Mouse (Mus musculus) limb, embryonic 13.5 days (tissue): Measurements from ENCODE around the gene Atp1a4. TPM values are rescaled to one million over a fixed set of nuclear protein-coding genes. Genes with fewer than 3 reads are reported as not detected.
"Not testable (repeated sequence)": the region's sequence is repeated elsewhere in the genome, so short reads cannot be mapped to it uniquely, and the experiment has no call there.

Experiments
- ATAC-seq: fragments of 200-750 bp; cut with Nextera tagmentation; 2 replicates; pipeline ENCODE4 v1.8.0; 2017; ENCODE audit warnings: low read depth, moderate number of reproducible peaks, moderate TSS enrichment; ENCODE audit not compliant: low FRiP score
- H3K27ac ChIP-seq: fragments of 300-500 bp; sonication (generic); 2 replicates; pipeline ENCODE4 v1.5.1; 2015; ENCODE audit warnings: inconsistent platforms, mild to moderate bottlenecking, moderate library complexity
- H3K27me3 ChIP-seq: fragments of 300-500 bp; sonication (generic); 2 replicates; pipeline ENCODE4 v1.6.1; 2015; ENCODE audit warnings: mild to moderate bottlenecking, inconsistent platforms
- H3K36me3 ChIP-seq: fragments of 300-500 bp; sonication (generic); 2 replicates; pipeline ENCODE4 v1.6.1; 2015; ENCODE audit warnings: inconsistent platforms, mild to moderate bottlenecking, moderate library complexity
- H3K4me1 ChIP-seq: fragments of 300-500 bp; sonication (generic); 2 replicates; pipeline ENCODE4 v1.6.1; 2015; ENCODE audit warnings: inconsistent platforms
- H3K4me2 ChIP-seq: fragments of 300-500 bp; sonication (generic); replicated peaks from 2 replicates; pipeline ENCODE4 v1.6.1; 2015; ENCODE audit warnings: inconsistent platforms, mild to moderate bottlenecking, moderate library complexity
- H3K4me3 ChIP-seq: fragments of 300-500 bp; sonication (generic); 2 replicates; pipeline ENCODE4 v1.5.1; 2015; ENCODE audit warnings: moderate library complexity, mild to moderate bottlenecking, inconsistent platforms
- H3K9ac ChIP-seq: fragments of 300-500 bp; sonication (generic); 2 replicates; pipeline ENCODE4 v1.6.1; 2015; ENCODE audit warnings: mild to moderate bottlenecking, inconsistent platforms
- H3K9me3 ChIP-seq: fragments of 300-500 bp; sonication (generic); 2 replicates; pipeline ENCODE4 v1.6.1; 2016; ENCODE audit warnings: inconsistent platforms
- WGBS: fragments of 180-500 bp; shearing (Covaris S2); methylation state at CpG from one replicate; pipeline ENCODE4 v1.1.7; 2015; 5-methylcytosine and 5-hydroxymethylcytosine counted together
- polyA plus RNA-seq: library from polyadenylated mRNA; unstranded; fragments of >200 nt; fragmentation: Nextera tagmentation; extraction: Ambion mirVana; gene quantifications from 2 replicates; pipeline ENCODE4 v1.2.1, GENCODE M21; 2015

Gene Atp1a4
- polyA plus RNA-seq, 1 experiment from 2014 or later, result not detected

DNA sequence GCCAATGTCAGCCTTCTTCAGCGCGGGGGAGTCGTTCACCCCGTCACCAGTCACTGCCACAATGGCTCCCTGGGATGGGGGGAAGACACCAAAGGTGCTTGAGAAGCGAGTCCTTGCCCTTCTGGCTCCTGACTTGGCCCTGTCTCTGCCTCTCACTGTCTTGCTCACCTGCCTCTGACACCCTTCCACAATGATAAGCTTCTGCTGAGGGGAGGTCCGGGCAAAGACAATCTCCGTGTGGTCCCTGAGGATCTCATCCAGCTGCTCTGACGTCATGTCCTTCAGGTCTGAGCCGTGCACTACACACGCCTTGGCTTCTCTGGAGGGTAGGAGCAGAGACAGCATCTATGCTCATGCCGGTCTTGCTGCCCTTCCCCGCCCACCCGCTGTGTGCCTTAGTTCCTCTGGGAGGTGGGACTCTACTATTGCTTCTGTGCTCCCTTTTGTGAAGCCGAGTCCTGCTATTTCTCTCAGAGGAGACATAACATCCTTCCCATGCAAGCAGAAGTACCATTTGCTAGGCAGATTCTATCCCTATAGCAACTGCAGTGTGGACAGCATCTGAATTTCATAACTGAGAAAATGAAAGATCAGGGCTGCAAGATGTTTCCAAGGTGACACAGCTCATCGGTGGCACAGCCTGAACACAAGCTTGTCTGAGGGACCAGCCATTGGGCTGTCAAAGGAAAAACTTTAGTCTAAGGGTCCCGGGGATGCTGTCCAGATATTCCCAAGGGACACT, 21.7 kb upstream of the Atp1a4 start:
- no peaks in the 10 kb centered on the region for H3K36me3 ChIP-seq
- no peaks in the 10 kb centered on the region for H3K4me1 ChIP-seq
- no peak for ATAC-seq
- no peak overlapping the region for H3K9ac ChIP-seq
- no peak overlapping the region for H3K4me3 ChIP-seq
- no peak overlapping the region for H3K27ac ChIP-seq
- no peak overlapping the region for H3K4me2 ChIP-seq
- H3K9me3 ChIP-seq, result no peaks in the 10 kb centered on the region
- 85% methylated on average over 16 of the region's 16 CpGs for WGBS
- H3K27me3 ChIP-seq, result no peaks in the 10 kb centered on the region

DNA sequence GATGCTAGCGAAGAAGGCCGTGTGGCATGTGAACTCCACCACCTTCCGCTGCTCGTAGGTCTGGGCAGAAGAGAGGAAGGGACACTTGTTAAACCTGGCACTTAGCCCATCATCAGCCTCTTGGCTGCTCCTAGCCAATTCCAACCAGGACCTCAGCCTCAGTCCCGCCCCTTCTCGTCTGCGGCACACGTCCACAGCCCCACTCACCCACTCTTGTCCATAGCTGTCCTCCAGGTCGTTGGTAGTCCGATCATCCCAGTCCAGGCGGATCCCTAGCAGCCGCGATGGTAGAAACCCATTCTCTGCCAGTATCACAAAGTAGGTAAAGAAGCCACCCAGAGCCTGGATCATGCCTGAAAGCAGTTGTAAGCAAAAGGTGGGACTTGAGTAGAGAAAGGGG, 20.1 kb upstream of the Atp1a4 start:
- Histone ChIP-seq H3K27me3 (no peaks in the 10 kb centered on the region), H3K9ac (no peak overlapping the region), H3K4me1 (0 out of 2 replicates have a peak, but pooled peaks cover 5% of the 10 kb centered on the region), H3K9me3 (no peaks in the 10 kb centered on the region), H3K4me2 (no peak overlapping the region), H3K27ac (no peak overlapping the region), H3K4me3 (no peak overlapping the region), H3K36me3 (no peaks in the 10 kb centered on the region)
- no peak for ATAC-seq
- 93% methylated on average over 13 of the region's 13 CpGs for WGBS

DNA sequence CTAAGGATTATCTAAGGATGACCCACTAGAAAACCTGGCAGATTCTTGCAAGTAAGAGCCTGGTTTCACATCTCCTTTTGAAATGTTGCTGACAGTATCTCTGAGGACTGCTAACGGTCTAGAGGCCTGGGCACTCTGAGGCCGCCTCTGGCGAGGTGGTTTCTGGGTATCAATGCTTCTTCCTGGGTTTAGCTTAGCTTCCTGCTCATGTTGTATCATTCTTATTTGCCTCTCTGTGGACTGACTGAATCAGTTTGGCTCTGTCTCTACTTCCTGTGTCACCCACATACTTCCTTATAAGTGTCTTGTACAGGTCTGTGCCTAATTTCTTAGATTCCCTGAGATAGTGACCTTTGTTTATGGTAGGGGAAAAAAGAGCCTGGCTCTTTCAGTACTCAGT, 19.0 kb upstream of the Atp1a4 start:
- Histone ChIP-seq H3K27ac (no peak overlapping the region), H3K36me3 (no peaks in the 10 kb centered on the region), H3K9me3 (no peaks in the 10 kb centered on the region), H3K4me2 (no peak overlapping the region), H3K4me1 (0 out of 2 replicates have a peak, but pooled peaks cover 5% of the 10 kb centered on the region), H3K27me3 (no peaks in the 10 kb centered on the region), H3K9ac (no peak overlapping the region), H3K4me3 (no peak overlapping the region)
- no peak for ATAC-seq
- 68% methylated on average over 3 of the region's 3 CpGs for WGBS

DNA sequence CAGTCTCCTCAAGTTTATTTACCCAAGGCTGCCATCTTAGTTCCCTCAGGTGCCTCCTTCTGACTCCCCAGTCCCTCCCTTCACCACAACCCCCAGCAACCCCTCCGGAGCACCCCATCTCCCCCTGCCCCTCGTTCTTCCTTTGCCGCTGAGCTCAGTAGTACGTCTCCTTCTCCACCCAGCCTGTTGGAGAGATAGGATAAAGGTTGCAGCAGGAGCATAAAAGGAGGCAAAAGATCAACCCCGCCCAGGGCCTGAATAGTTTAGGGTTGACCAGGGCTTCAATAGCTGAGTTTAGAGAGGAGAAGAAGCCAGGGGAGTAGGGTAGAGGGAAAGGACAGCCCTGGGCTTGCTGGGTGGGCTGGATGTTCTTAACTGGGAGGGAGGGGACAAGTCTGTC, 16.3 kb upstream of the Atp1a4 start:
- Histone ChIP-seq H3K4me2 (no peak overlapping the region), H3K27ac (no peak overlapping the region), H3K9ac (no peak overlapping the region), H3K9me3 (no peaks in the 10 kb centered on the region), H3K4me1 (0 out of 2 replicates have a peak, but pooled peaks cover 5% of the 10 kb centered on the region), H3K4me3 (no peak overlapping the region), H3K36me3 (no peaks in the 10 kb centered on the region), H3K27me3 (no peaks in the 10 kb centered on the region)
- ATAC-seq, result no peak
- WGBS, result 79% methylated on average over 5 of the region's 5 CpGs

DNA sequence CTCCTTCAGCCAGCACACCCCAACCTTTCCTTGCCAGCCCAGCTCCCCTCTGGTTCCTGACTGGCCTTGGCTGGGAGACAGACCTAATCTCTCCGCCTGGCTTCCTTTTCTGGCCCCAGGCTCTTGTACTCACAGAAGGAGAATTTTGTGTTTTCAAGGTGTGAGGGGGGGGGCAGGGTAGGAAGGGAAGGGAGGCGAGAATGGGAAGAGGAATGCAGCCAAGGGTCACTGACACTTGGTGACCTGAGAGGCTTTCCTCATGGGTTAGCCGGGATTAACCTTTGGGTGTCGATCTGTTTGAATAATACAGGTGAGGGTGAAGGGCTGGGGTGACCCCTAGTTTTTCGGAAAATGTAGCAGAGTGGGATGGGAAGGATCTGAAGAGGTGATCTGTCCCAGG, 15.9 kb upstream of the Atp1a4 start:
- Histone ChIP-seq H3K4me3 (no peak overlapping the region), H3K27me3 (no peaks in the 10 kb centered on the region), H3K4me1 (0 out of 2 replicates have a peak, but pooled peaks cover 5% of the 10 kb centered on the region), H3K36me3 (no peaks in the 10 kb centered on the region), H3K9ac (no peak overlapping the region), H3K9me3 (no peaks in the 10 kb centered on the region), H3K27ac (no peak overlapping the region), H3K4me2 (no peak overlapping the region)
- WGBS, result 62% methylated on average over 5 of the region's 5 CpGs
- no peak for ATAC-seq

DNA sequence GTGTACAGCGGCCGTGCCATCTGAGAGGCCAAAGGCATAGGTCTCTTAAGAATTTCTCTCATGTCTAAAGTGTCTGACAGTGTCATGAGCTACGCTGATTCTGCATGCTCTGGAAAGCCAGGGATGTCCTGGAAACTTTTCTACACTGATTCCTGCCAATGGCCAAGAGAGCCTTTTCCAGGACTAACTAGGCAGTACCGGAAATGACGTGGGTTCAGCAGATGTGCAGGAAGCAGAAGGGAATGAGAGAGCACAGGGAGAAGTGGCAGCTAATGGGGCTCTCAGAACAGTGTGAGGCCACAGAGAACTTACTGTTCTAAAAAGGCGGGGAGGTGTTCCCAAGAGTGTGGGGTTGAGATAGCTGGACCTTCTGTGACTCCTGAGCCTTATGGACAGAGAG, 15.2 kb upstream of the Atp1a4 start:
- no peak for ATAC-seq

DNA sequence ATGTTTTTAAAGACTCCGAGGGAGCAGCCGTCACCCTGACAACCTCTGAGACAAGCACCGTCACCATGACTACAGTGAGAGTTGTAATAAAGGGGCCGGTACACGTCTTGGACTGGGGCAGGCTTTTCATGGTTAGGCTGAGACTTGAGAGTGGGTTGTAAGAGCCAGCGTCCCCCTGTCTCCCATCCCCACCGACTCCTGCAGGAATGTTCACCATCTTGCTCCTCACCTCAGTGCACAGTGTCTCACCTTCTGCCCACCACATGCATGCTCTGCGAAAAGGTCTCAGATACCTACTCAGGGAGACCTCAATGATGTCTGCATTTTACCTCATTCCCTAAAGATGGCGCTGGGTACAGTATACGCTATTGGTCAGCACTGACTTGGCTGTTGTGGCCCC, 13.6 kb upstream of the Atp1a4 start:
- Histone ChIP-seq H3K27me3 (no peaks in the 10 kb centered on the region), H3K4me3 (no peak overlapping the region), H3K9ac (no peak overlapping the region), H3K36me3 (no peaks in the 10 kb centered on the region), H3K9me3 (no peaks in the 10 kb centered on the region), H3K4me2 (no peak overlapping the region), H3K27ac (no peak overlapping the region), H3K4me1 (0 out of 2 replicates have a peak, but pooled peaks cover 5% of the 10 kb centered on the region)
- WGBS, result 74% methylated on average over 10 of the region's 10 CpGs
- 0 out of 2 replicates have a peak, but pooled peaks have one; percentile 36 for ATAC-seq

More for the DNA sequence above, 15.2 kb upstream of the Atp1a4 start:
- Histone ChIP-seq H3K4me2 (no peak overlapping the region), H3K9ac (no peak overlapping the region), H3K27me3 (no peaks in the 10 kb centered on the region), H3K4me1 (0 out of 2 replicates have a peak, but pooled peaks cover 5% of the 10 kb centered on the region), H3K36me3 (no peaks in the 10 kb centered on the region), H3K4me3 (no peak overlapping the region), H3K27ac (no peak overlapping the region), H3K9me3 (no peaks in the 10 kb centered on the region)
- 84% methylated on average over 6 of the region's 6 CpGs for WGBS

DNA sequence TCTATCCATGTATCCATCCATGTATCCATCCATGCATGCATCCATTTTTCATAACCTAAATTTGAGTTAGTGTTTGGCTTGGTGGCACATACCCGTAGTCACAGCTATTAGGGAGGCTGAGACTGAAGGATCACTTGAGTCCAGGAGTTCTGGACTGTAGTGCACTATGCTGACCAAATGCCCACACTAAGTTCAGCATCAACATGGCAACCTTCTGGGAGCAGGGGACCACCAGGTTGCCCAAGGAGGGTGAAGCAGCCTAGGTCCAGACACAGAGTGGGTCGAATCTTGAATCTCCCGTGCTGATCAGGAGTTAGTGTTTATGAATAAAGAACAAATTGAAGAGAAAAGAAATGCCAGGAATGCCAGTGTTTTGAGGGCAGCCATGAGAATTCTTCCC, 13.0 kb upstream of the Atp1a4 start:
- ATAC-seq, result no peak
- WGBS, result 92% methylated on average over 3 of the region's 3 CpGs
- Histone ChIP-seq H3K27ac (no peak overlapping the region), H3K9ac (no peak overlapping the region), H3K4me3 (no peak overlapping the region), H3K4me2 (no peak overlapping the region), H3K36me3 (no peaks in the 10 kb centered on the region), H3K9me3 (no peaks in the 10 kb centered on the region), H3K27me3 (no peaks in the 10 kb centered on the region), H3K4me1 (0 out of 2 replicates have a peak, but pooled peaks cover 5% of the 10 kb centered on the region)

DNA sequence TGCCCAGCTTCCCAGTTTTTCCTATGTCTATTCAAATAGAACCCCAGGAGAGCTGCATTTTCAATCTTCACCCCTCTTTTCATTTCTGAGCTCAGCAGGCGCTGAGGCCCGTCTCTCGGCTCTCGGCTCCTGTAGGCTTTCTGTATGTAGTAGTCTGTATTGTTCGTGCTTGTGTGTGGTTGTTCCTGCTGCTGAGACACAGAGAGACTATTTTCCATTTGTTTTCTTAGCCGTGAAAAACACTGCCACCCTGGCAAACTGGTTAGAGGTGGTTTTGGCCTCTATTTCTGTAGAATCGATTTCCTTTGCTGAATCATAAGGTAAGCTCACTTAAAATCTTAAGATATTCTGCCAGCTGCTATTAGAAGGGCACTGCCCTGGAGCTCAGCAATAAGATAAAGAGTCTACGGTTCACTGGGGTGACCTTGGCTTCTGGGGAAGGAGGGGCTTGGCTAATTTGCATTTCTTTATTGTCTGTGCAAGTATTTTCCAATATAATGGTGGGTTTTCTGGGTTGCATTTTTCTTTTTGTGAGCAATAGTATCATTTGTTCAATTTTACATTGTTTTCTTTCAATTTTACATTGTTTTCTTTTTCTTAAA, 3.4 kb upstream of the Atp1a4 start, which contains the start of gene Igsf8:
TSS of gene Igsf8 (plus strand) at position 165 of the 602 bp plus-strand sequence.
- H3K9me3 ChIP-seq, result no peaks in the 10 kb centered on the region
- H3K4me3 ChIP-seq, result no peak within 1 kb of the TSS
- H3K9ac ChIP-seq, result no peak within 1 kb of the TSS
- WGBS, result 73% methylated on average over 8 of the region's 8 CpGs
- H3K27me3 ChIP-seq, result no peaks in the 10 kb centered on the region
- no peak within 1 kb of the TSS for H3K4me2 ChIP-seq
- ATAC-seq, result no peak
- no peaks in the 10 kb centered on the region for H3K36me3 ChIP-seq
- no peaks in the 10 kb centered on the region for H3K4me1 ChIP-seq
- no peak within 1 kb of the TSS for H3K27ac ChIP-seq

DNA sequence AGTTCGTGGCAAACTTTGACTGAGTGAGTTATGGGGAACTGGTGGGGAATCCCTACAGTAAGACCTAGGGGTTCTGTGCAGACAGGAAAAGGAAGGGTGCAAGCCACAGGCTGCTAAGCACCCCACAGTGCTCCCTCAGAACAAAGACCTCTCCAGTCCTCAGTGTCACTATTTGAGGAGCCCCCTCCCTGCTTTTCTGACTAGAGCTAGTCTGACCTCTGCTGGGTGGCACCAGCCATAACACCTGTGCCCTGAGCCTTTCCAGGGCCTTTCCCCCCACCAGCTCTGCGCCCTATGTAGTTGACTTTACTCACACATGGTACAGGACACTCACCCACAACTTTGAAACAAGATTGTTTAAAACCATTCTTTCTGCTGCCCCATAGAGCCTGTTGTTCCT, 10.5 kb downstream of the Atp1a4 start:
- Histone ChIP-seq H3K36me3 (no peaks in the 10 kb centered on the region), H3K4me1 (0 out of 2 replicates have a peak, but pooled peaks cover 10% of the 10 kb centered on the region), H3K27ac (no peak overlapping the region), H3K9ac (no peak overlapping the region), H3K27me3 (peaks cover 33% of the 10 kb centered on the region), H3K9me3 (no peaks in the 10 kb centered on the region), H3K4me3 (no peak overlapping the region), H3K4me2 (no peak overlapping the region)
- peak; percentile 76 for ATAC-seq
- WGBS, result 43% methylated on average over 2 of the region's 2 CpGs

DNA sequence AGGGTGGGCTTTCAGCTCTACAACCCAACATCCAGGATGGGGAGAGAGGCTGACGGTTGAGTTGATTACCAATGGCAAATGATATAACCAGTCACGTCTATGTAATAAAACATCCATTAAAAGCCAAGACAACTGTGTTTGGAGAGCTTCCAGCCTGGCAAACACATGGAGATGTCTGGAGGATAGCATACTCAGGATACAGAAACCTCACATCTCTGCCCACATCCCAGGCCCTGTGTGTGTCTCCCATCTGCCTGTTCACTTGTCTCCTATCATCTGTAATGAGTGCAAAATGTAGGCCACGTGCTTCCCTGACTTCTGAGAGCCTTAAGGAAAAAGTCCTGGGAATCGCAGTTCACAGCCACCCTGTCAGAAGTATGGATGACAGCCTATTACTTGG, 11.0 kb downstream of the Atp1a4 start:
- no peak overlapping the region for H3K27ac ChIP-seq
- no peak overlapping the region for H3K4me2 ChIP-seq
- H3K9me3 ChIP-seq, result no peaks in the 10 kb centered on the region
- H3K9ac ChIP-seq, result no peak overlapping the region
- WGBS, result 65% methylated on average over 4 of the region's 4 CpGs
- ATAC-seq, result no peak
- H3K36me3 ChIP-seq, result no peaks in the 10 kb centered on the region
- 0 out of 2 replicates have a peak, but pooled peaks cover 10% of the 10 kb centered on the region for H3K4me1 ChIP-seq
- H3K27me3 ChIP-seq, result peaks cover 33% of the 10 kb centered on the region
- no peak overlapping the region for H3K4me3 ChIP-seq

DNA sequence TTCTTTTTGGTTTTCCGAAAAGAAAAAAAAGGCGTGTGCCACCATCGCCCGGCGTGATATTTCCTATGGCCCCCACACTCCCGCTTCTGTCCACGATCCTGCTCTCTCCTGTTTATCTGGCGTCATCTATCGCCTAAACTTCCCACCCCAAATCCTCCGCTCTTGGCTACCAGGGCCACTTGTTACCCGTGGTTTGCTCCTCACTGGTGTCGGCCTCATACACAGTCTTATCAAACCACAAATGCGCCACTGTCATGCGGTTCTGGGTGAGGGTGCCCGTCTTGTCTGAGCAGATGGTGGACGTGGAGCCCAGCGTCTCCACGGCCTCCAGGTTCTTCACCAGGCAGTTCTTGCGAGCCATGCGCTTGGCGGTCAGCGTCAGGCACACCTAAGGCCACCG, 13.6 kb downstream of the Atp1a4 start:
- not testable (repeated sequence) for ATAC-seq, H3K27ac ChIP-seq, H3K9ac ChIP-seq, H3K4me3 ChIP-seq, H3K36me3 ChIP-seq, H3K9me3 ChIP-seq
- Histone ChIP-seq H3K27me3 (peaks cover 33% of the 10 kb centered on the region), H3K4me2 (peak overlapping the region; percentile 43), H3K4me1 (0 out of 2 replicates have a peak, but pooled peaks cover 10% of the 10 kb centered on the region)
- 35% methylated on average over 23 of the region's 23 CpGs for WGBS
